Mouse (Mus musculus): Measurements from ENCODE around the gene Creb5.

Creb5 gene

GRCm38 (mm10) chr6:53287038-53287561 lies at the start of gene Creb5:
Creb5 (plus strand) TSS chr6:53287270.
- no peak for DNase-seq (ENCODE audit: low read depth)

- DNase-seq (ENCODE audit: low read depth), result no peak
Observed at GRCm38 (mm10) chr6:53259841-53260240, 27.2 kb upstream of the Creb5 start.

GRCm38 (mm10) chr6:53262401-53262800 lies 24.7 kb upstream of the Creb5 start:
- no peak for DNase-seq (ENCODE audit: low read depth)

- DNase-seq (ENCODE audit: low read depth), result peak; percentile 40
Observed at GRCm38 (mm10) chr6:53267036-53267435, 20.0 kb upstream of the Creb5 start.

- DNase-seq (ENCODE audit: low read depth), result no peak
Observed at GRCm38 (mm10) chr6:53267732-53268505, 19.2 kb upstream of the Creb5 start.

- DNase-seq (ENCODE audit: low read depth), result no peak
Observed at GRCm38 (mm10) chr6:53271216-53271615, 15.9 kb upstream of the Creb5 start.

GRCm38 (mm10) chr6:53271636-53272035 lies 15.4 kb upstream of the Creb5 start:
- no peak for DNase-seq (ENCODE audit: low read depth)

GRCm38 (mm10) chr6:53286389-53287037 lies 557 bp upstream of the Creb5 start:
- DNase-seq (ENCODE audit: low read depth), result no peak

GRCm38 (mm10) chr6:53287562-53288381 lies 702 bp downstream of the Creb5 start:
- no peak for DNase-seq (ENCODE audit: low read depth)

- DNase-seq (ENCODE audit: low read depth), result no peak
Observed at GRCm38 (mm10) chr6:53288584-53289558, 1.8 kb downstream of the Creb5 start.

- DNase-seq (ENCODE audit: low read depth), result no peak
Observed at GRCm38 (mm10) chr6:53289659-53290058, 2.6 kb downstream of the Creb5 start.

- no peak for DNase-seq (ENCODE audit: low read depth)
Observed at GRCm38 (mm10) chr6:53290215-53290990, 3.3 kb downstream of the Creb5 start.

- DNase-seq (ENCODE audit: low read depth), result no peak
Observed at GRCm38 (mm10) chr6:53292931-53293330, 5.9 kb downstream of the Creb5 start.

GRCm38 (mm10) chr6:53297851-53298250 lies 10.8 kb downstream of the Creb5 start:
- no peak for DNase-seq (ENCODE audit: low read depth)

- no peak for DNase-seq (ENCODE audit: low read depth)
Observed at GRCm38 (mm10) chr6:53304201-53304600, 17.1 kb downstream of the Creb5 start.

- DNase-seq (ENCODE audit: low read depth), result no peak
Observed at GRCm38 (mm10) chr6:53306156-53306555, 19.1 kb downstream of the Creb5 start.

- DNase-seq (ENCODE audit: low read depth), result no peak
Observed at GRCm38 (mm10) chr6:53306710-53307109, 19.6 kb downstream of the Creb5 start.

- DNase-seq (ENCODE audit: low read depth), result peak; percentile 76
Observed at GRCm38 (mm10) chr6:53308684-53309083, 21.6 kb downstream of the Creb5 start.

- no peak for DNase-seq (ENCODE audit: low read depth)
Observed at GRCm38 (mm10) chr6:53313604-53314003, 26.5 kb downstream of the Creb5 start.

GRCm38 (mm10) chr6:53314126-53314525 lies 27.1 kb downstream of the Creb5 start:
- DNase-seq (ENCODE audit: low read depth), result no peak
